Mouse (Mus musculus) brain, embryonic 14.5 days (tissue): ENCODE measurements around the gene Fmo2. TPM values are rescaled to one million over a fixed set of nuclear protein-coding genes. Genes with fewer than 3 reads are reported as not detected.

ENCODE experiments used
- DNase-seq: peaks from one replicate; pipeline ENCODE4 v3.0.0-alpha.2; 2011; ENCODE audit warnings: low read depth
- CTCF ChIP-seq: fragments of 200-500 bp; IDR thresholded peaks from 2 replicates; pipeline ENCODE4 v1.5.1; 2012; ENCODE audit warnings: inconsistent platforms, mild to moderate bottlenecking, moderate library complexity, borderline replicate concordance; ENCODE audit not compliant: insufficient read depth, insufficient read length; ENCODE audit errors: extremely low read depth
- POLR2A ChIP-seq: fragments of 200-500 bp; IDR thresholded peaks from 2 replicates; pipeline ENCODE4 v1.6.1; 2012; ENCODE audit warnings: mild to moderate bottlenecking, inconsistent platforms, borderline replicate concordance; ENCODE audit not compliant: poor library complexity, insufficient read depth, insufficient read length, severe bottlenecking; ENCODE audit errors: extremely low read depth
- polyA plus RNA-seq: library from polyadenylated mRNA; depleted of rRNA; stranded (reverse); fragments of >200 nt; gene quantifications from 2 replicates; pipeline ENCODE4 v1.2.3, GENCODE M21; 2012

The Fmo2 gene
- polyA plus RNA-seq, 1 experiment: 0.34 TPM

DNA sequence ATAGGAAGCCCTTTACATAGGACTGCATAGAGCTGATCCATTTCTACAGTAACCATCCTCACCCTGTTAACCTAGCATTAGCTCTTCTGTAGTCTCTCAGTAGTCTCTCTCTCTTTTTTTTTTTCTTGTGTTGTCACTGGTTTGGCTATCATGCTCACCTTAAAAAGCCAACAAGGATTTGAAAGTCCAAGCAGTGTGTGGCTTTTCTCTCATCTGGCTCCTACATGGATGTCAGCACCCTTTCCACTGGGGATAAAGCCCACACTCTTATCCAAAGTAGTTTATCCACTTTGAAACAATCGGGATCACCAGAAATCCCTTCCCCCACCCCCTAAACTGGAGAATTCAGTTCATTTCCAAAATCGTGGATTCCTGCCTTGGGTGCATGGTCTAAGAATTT is 32.1 kb upstream of the Fmo2 start:
- TF ChIP-seq CTCF: no peak
- no peak for TF ChIP-seq POLR2A
- DNase-seq: no peak

DNA sequence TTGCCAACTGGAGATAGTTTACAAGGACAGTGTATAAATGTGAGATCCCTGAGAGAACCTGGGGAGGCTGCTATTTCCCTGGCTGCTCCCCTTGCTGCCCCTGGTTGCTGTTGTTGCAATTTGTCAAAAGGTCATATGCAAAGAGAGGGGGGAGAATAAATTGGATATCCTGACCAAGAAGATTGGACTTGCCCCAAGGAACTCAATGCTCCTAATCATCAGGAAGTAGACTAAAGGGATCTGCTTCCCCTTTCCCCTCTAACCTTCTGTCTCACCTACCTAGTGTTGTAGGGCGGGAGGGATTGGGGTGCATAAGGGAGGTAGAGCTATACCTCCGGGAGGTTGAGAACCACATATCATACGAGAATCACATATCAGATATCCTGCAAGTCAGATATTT is 30.6 kb upstream of the Fmo2 start:
- no peak for TF ChIP-seq POLR2A
- TF ChIP-seq CTCF: no peak
- no peak for DNase-seq

DNA sequence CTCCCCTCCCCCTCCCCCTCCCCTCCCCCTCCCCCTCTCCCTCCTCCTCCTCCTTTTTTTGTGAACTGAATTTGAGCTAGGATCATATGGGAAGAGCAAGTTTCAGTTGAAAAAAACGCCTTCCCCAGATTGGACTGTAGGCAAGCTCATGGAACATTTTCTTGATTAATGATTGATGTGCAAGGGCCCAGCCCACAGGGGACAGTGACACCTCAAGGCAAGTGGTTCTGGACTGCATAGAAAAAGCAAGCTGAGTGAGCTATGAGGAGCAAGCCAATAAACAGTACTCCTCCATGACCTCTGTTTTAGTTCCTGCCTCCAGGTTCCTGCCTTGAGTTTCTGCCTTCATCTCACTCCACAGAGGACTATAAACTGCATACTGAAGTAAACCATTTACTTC is 26.6 kb upstream of the Fmo2 start:
- DNase-seq: no peak

DNA sequence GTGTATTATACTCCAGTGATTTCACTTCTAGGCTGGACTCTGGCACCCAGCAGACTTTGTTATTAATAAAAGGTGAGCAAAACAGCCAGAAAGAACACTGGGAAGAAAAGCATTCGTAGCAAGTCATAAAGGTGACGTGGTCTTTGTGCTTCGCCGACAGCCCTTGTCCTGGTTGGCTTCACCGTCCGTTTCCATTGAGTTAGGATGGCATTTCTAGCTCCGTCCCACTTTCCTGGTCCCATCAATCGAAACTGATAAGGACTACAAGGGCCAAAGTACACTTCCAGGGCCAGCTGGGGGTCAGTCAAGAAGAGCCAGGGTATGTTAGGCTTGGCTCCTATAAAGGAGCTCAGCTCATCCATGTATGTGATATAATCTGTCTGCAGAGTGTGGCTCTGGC is 18.1 kb upstream of the Fmo2 start:
- no peak for TF ChIP-seq POLR2A
- TF ChIP-seq CTCF: no peak
- DNase-seq: no peak

More for the DNA sequence above, 26.6 kb upstream of the Fmo2 start:
- no peak for TF ChIP-seq POLR2A
- TF ChIP-seq CTCF: no peak

DNA sequence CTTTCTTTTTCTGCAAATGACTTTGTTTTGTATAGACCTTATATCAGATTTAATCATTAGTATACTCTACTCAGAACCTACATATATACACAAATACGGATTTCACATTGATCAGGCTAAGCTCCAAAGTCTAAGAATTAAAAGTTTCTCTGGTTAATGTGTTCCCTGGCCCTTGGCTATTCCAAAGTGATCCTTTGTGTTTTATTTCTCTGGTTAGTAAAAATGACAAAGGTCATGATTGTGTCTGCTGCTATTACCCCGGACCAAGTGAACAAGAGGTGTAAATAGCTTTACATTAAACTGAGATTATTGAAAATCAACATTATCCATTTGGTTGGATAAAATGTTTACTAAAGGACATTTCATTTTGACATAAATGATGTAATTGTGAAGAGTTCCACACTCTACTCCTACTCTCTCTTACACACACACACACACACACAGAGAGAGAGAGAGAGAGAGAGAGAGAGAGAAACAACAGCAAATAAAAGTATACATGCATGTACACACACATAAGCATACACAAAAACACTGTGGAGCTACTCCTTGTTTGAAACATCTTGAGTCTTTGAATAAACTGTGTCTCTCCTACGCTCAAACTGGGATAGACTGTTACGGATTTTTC is 16.5 kb upstream of the Fmo2 start:
- DNase-seq: no peak
- TF ChIP-seq CTCF (no peak), POLR2A (no peak)

DNA sequence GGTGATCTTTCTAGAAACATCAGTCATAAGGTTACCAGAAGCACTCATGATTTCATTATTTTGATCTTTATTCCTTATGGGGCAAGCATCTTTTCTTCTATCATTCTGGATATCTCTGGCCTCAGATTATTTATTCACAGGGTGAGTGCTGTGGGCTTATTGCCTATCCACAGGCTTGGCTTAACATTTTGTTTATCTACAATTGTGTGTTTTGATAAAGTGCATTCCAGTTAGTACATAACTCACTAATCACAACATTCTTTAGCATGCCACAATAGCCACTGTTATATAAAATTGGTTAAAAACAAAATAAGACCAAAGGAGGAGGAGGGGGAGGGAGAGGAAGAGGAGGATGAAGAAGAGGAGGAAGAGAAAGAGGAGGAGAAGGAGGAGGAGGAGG is 13.6 kb upstream of the Fmo2 start:
- no peak for TF ChIP-seq CTCF
- no peak for TF ChIP-seq POLR2A
- DNase-seq: no peak

DNA sequence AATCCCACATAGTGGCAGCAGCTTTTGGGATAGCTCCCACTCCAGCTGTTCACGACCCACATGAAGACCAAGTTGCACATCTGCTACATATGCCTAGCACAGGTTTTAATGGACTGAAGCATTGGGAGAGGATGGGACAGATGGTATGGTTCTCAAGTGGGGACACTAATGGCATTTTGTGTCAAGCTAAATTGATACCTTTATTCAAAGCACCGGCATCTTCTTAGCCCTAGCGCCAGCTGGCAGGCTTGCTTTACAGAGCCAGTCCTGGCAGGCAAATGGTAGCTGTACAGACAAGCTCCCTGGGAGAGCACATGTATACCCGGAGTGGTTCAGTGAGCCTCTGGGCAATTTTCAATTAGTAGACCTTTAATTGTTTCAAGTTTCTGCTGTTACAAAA is 3.4 kb upstream of the Fmo2 start:
- peak; percentile 77 for DNase-seq
- TF ChIP-seq CTCF (no peak), POLR2A (no peak)

DNA sequence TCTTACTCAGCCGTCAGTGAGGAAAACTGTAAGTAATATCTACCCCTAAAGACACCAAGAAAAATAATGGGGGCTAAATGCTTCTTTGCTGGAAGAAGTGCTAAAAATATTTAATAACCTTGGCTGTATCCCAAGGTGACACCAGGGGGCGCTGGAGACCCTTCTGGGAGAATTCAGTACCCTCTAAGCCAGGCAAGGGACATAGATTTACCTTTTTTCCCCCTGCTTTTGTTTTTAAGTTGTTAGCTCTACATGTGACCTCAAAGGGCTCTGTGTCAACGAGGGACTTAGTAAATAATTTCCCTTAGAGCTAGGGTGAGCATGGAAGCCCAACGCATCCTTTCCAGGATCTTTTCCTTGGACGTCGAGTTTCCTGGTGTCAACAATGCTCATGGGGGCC is 2.6 kb downstream of the Fmo2 start:
- peak; percentile 76 for DNase-seq
- TF ChIP-seq POLR2A (no peak), CTCF (peak; percentile 73; the same call in 1 of the 2 replicates)

DNA sequence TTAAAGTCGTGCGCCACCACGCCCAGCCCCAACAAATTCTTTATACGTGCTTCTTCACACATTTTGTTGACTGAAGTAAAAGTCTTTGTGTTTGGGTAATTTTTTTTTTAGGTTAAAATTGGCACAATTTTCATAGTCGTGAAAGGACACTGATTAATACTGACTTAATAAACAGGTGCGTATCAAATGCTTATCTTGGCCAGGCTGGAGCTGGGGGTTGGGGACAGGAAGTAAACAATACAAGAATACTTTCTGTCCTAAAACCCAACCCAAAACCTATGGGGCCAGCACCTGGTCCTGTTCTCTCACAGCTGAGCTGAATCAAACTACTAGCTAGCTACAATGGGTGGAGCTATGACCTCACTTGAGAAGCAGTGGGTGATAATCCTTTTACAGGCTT is 5.5 kb downstream of the Fmo2 start:
- no peak for DNase-seq
- TF ChIP-seq POLR2A (no peak), CTCF (no peak)

DNA sequence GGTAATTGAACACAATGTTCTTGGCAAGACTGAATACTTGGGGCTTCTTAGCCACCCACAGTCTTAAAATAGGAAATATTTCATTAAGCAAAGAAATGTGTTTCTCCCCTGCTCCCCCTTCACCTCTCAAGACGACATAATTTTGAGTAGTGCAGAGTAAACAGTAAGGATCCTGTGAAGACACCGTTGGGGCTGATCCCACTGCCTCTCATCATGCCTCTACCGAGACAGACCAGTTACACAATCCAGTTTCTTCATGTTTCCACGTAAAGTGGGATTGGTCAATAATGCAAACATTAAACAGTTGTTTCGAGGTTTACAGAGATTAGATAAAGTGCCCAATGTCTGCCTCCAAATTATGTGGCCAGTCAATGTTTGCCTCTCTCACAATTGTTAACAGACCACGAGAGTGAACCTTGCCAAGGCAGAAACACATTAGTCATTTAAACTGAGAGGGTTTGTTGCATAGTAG is 6.5 kb downstream of the Fmo2 start:
- TF ChIP-seq POLR2A (no peak), CTCF (no peak)
- no peak for DNase-seq

DNA sequence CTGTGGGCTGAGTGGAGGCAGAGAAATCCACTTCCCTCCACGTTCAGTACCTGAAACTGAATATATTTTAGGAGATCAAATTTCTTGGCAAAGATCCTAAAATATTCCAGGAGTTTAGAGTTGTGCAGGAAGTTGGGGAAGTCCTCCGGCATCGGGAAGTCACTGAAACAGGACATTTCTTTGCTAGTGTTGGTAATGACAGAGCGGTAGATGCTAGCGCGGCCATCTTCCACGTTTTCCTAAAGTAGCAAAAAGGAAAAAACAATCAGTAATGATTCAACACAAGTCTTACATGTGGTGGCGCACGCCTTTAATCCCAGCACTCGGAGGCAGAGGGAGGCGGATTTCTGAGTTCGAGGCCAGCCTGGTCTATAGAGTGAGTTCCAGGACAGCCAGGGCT is 9.9 kb downstream of the Fmo2 start:
- no peak for DNase-seq
- TF ChIP-seq CTCF: no peak
- no peak for TF ChIP-seq POLR2A

DNA sequence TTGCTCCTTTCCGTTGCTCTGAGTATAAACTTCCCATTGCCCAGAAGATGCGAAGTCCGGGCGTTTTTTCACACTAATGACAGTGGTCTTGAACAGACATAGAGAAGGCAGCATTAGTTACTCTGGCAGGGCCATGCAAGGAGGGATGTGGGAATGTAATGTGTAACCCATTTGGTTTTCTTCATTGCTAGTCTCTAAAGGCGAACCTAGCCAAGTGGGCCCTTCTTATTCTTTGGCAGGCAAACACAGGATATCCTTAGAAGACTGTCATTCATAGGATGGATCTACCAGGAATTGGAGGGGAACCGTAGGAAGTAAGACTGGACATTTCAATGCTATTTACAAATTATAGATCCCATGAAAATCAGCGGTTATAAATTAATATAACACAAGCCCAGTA is 10.9 kb downstream of the Fmo2 start:
- TF ChIP-seq CTCF (no peak), POLR2A (no peak)
- DNase-seq: no peak
